Mouse (Mus musculus) stomach, postnatal 0 days (tissue): ENCODE measurements around the gene Gon4l. TPM values are rescaled to one million over a fixed set of nuclear protein-coding genes. Genes with fewer than 3 reads are reported as not detected.
"Not testable (repeated sequence)": the region's sequence is repeated elsewhere in the genome, so short reads cannot be mapped to it uniquely, and the experiment has no call there.

ENCODE experiments used
- ATAC-seq: fragments of 200-750 bp; cut with Nextera tagmentation; 2 replicates; pipeline ENCODE4 v1.8.0; 2017; ENCODE audit not compliant: low FRiP score, low TSS enrichment
- DNase-seq: peaks from one replicate; pipeline ENCODE4 v3.0.0-alpha.2; 2016; ENCODE audit warnings: low spot score
- H3K27ac ChIP-seq: fragments of 300-500 bp; sonication (generic); replicated peaks from 2 replicates; pipeline ENCODE4 v1.5.1; 2014; ENCODE audit warnings: mild to moderate bottlenecking, control low read depth
- H3K27me3 ChIP-seq: fragments of 300-500 bp; sonication (generic); 2 replicates; pipeline ENCODE4 v1.6.1; 2014; ENCODE audit warnings: low read length; ENCODE audit not compliant: control insufficient read depth, insufficient read depth
- H3K36me3 ChIP-seq: fragments of 300-500 bp; sonication (generic); 2 replicates; pipeline ENCODE4 v1.6.1; 2014; ENCODE audit warnings: low read length, mixed read lengths; ENCODE audit not compliant: control insufficient read depth, insufficient read depth
- H3K4me1 ChIP-seq: fragments of 300-500 bp; sonication (generic); replicated peaks from 2 replicates; pipeline ENCODE4 v1.6.1; 2014; ENCODE audit warnings: antibody characterized with exemption; ENCODE audit not compliant: control insufficient read depth, insufficient read depth
- H3K4me2 ChIP-seq: fragments of 300-500 bp; sonication (generic); replicated peaks from 2 replicates; pipeline ENCODE4 v1.6.1; 2014; ENCODE audit warnings: low read depth, mild to moderate bottlenecking, control low read depth, moderate library complexity
- H3K4me3 ChIP-seq: fragments of 300-500 bp; sonication (generic); 2 replicates; pipeline ENCODE4 v1.5.1; 2014; ENCODE audit warnings: low read depth, low read length, control low read depth
- H3K9ac ChIP-seq: fragments of 300-500 bp; sonication (generic); 2 replicates; pipeline ENCODE4 v1.6.1; 2014; ENCODE audit warnings: mild to moderate bottlenecking, low read length, control low read depth, mixed read lengths
- H3K9me3 ChIP-seq: fragments of 300-500 bp; sonication (generic); 2 replicates; pipeline ENCODE4 v1.6.1; 2016; ENCODE audit warnings: low read length; ENCODE audit not compliant: control insufficient read depth
- CTCF ChIP-seq: IDR thresholded peaks from 2 replicates; pipeline ENCODE4 v1.5.1; 2016; ENCODE audit warnings: antibody characterized with exemption, low read depth, mild to moderate bottlenecking, moderate library complexity
- EP300 ChIP-seq: optimal IDR thresholded peaks from 2 replicates; pipeline ENCODE3; 2016; ENCODE audit warnings: antibody characterized with exemption
- WGBS: fragments of 180-500 bp; shearing (Covaris S2); extraction: QIAGEN DNeasy Blood & Tissue Kit; methylation state at CpG from one replicate; pipeline ENCODE4 v1.1.7; 2014; 5-methylcytosine and 5-hydroxymethylcytosine counted together
- polyA plus RNA-seq: library from polyadenylated mRNA; unstranded; fragments of >200 nt; fragmentation: Nextera tagmentation; extraction: Ambion mirVana; gene quantifications from 2 replicates; pipeline ENCODE4 v1.2.1, GENCODE M21; 2015

Gon4l gene
- polyA plus RNA-seq, 1 experiment from 2014 or later: 2.8 TPM

DNA sequence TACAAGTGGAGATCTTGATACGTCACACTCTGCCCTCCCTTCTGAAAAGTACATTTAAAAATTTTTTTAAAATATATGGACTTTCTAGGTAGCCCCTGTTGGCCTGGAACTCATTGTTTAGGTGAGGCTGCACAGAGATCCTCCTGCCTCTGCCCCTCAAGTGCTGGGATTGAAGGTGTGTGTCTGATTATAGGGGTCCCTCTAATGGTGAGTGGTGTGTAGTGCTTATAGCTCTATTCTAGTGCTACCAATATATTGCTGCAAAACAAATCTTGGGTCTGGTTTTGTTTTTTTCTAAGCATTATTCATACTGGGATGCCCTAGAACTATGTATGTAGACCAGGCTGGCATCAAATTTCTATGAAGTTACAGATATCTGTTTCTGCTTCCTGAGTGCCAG is 9.3 kb upstream of the Gon4l start:
- no peak for DNase-seq
- no peak overlapping the region for H3K4me3 ChIP-seq
- 86% methylated on average over 1 of the region's 1 CpGs for WGBS

DNA sequence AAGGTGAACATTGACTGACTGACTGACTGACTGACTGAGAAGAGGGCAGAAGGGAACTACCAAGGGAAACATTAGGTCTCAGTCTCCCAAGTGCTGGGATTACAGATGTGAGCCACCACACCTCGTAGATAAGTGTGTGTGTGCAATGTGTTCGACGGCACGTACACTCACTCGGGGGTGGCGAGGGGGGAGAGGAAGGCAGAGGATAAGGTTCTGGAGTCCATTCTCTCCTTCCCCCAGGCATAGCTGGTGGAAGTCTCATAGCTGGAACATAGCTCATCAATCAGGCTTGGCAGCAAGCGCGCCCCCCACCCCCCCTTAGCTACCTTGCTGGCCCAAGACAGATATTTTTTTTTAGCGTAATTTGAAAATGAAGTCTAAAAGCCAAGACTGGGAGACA is 7.8 kb upstream of the Gon4l start:
- Histone ChIP-seq H3K9ac (no peak overlapping the region), H3K9me3 (no peaks in the 10 kb centered on the region), H3K27ac (no peak overlapping the region), H3K4me2 (no peak overlapping the region), H3K4me3 (no peak overlapping the region), H3K4me1 (no peaks in the 10 kb centered on the region), H3K36me3 (0 out of 2 replicates have a peak, but pooled peaks cover 6% of the 10 kb centered on the region), H3K27me3 (no peaks in the 10 kb centered on the region)
- DNase-seq (no peak), ATAC-seq (no peak)
- WGBS: 90% methylated on average over 9 of the region's 9 CpGs
- no peak for TF ChIP-seq CTCF
- TF ChIP-seq EP300: no peak

More for the DNA sequence above, 9.3 kb upstream of the Gon4l start:
- no peak overlapping the region for H3K9ac ChIP-seq
- ATAC-seq: no peak
- H3K27me3 ChIP-seq: no peaks in the 10 kb centered on the region
- H3K27ac ChIP-seq: no peak overlapping the region
- no peak overlapping the region for H3K4me2 ChIP-seq
- no peaks in the 10 kb centered on the region for H3K4me1 ChIP-seq
- TF ChIP-seq CTCF: no peak
- TF ChIP-seq EP300: no peak
- no peaks in the 10 kb centered on the region for H3K9me3 ChIP-seq
- 0 out of 2 replicates have a peak, but pooled peaks cover 6% of the 10 kb centered on the region for H3K36me3 ChIP-seq

DNA sequence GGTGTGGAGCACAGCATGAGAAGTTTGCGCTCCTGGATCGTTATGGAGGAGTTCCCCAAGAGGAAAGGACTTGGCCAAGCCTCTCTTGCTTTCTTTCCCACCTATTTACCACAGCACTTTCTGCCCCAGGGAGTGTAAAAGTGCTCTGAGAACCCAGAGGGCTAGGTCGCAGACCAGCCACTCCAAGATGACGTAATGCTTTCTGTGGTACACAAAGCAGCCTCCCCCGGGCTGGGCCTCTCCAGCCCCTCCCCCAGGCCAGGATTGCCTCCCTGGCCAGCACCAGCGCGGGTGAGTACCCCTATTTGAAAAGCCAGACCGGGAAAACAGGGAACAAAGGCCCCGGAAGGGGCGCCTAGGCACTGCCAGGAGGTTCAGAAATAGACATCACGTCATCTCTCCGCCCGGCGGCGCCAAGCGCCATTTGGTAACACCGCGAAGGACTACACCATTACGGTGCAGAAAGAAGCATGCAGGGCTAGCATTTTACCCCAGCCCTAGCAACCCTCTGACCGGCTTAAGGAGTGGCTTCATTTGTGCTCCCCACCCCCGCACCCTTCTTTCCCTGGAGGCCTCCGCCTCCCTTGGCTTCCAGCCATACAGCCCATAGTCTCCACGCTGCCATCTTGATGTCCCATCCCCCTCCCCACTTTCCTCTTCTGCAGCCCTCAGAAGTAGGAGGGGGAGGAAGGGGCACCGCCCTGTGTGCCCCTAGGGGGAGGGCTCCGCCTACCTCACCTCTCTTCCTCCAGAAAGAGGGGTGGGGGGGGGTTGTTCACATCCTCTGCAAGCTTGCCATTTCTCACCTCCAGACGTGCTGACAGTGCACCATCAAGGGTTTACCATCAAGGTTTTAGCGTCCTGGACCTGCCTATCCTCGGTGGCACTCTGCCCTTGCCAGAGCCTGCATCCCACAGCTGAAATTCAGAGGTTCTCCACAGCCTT is 3.6 kb upstream of the Gon4l start:
- WGBS: 16% methylated on average over 20 of the region's 28 CpGs
- H3K9me3 ChIP-seq, H3K27me3 ChIP-seq, H3K4me1 ChIP-seq, H3K36me3 ChIP-seq, H3K9ac ChIP-seq, H3K4me3 ChIP-seq: not testable (repeated sequence)
- peak overlapping the region; percentile 45 for H3K4me2 ChIP-seq
- 0 out of 2 replicates have a peak overlapping the region, but pooled peaks have one; percentile 35 for H3K27ac ChIP-seq
- ATAC-seq (peak; percentile 75), DNase-seq (peak; percentile 38)

DNA sequence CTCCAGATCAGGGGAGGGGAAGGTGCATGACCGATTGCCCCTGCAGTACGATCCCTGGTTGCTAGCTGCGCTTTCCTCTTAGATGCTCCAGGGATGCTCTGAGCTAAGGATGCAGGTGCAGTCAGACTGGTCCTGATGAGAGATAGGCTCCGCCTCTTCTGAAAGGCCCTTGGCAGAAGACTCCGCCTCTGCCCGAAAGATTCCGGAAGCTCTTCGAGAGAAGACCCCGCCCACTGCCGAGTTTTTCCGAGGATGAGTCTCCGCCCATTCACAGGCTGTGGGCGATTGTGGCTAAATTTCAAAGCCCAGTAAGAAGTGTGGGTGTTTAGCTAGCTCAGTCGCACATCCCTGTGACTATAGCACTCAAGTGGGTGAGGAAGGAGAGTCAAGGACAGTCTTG is 2.6 kb upstream of the Gon4l start:
- H3K4me2 ChIP-seq, H3K9ac ChIP-seq, H3K4me1 ChIP-seq, H3K27me3 ChIP-seq, H3K4me3 ChIP-seq, H3K9me3 ChIP-seq, H3K27ac ChIP-seq, H3K36me3 ChIP-seq: not testable (repeated sequence)
- peak; percentile 69 for DNase-seq
- WGBS: 8% methylated on average over 14 of the region's 14 CpGs
- ATAC-seq: peak; percentile 65

DNA sequence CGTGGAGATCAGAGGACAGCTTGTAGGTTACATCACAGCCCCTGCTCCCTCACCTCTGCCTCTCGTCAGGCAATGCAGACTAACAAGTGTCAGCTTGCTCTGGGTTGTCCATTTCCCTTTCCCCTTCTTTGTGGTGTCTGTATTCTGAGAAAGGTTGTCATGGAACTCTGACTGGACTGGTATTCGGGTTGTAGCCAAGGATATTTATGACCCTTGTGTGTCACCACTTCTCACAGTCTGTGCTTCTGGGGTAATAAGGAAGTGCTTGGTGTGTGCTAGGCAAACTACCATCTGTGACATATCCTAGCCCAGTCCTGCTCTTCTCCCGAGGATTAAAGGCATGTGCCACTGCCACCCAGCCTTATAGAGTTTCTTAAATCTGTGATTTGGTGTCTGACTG is 14.1 kb downstream of the Gon4l start:
- no peak overlapping the region for H3K27ac ChIP-seq
- H3K9ac ChIP-seq: no peak overlapping the region
- ATAC-seq: no peak
- no peaks in the 10 kb centered on the region for H3K4me1 ChIP-seq
- WGBS: 80% methylated on average over 4 of the region's 4 CpGs
- TF ChIP-seq CTCF: no peak
- TF ChIP-seq EP300: no peak
- no peaks in the 10 kb centered on the region for H3K9me3 ChIP-seq
- H3K4me2 ChIP-seq: no peak overlapping the region
- DNase-seq: no peak
- H3K36me3 ChIP-seq: peaks cover 6% of the 10 kb centered on the region; the same call in 1 of the 2 replicates
- H3K4me3 ChIP-seq: no peak overlapping the region
- H3K27me3 ChIP-seq: no peaks in the 10 kb centered on the region

DNA sequence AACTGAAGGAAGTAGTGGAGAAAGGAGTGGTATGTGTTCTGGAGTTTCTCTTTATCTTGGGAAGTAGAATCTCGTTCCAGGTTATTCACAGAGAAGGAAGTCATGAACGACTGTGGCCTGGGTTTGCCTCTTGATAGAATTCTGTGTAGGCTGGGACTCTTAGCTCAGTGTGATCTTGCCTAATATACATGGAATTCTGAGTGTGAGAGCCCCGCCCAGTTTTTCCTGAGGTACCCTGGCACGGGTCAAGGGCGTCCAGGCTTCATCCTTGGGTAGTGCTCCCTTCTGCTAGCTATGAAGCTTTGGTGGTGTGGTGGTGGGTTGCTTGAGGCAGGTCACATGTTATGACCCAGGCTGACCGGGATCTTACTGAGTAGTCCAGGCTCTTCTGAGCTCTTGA is 20.8 kb downstream of the Gon4l start:
- no peak for TF ChIP-seq CTCF
- TF ChIP-seq EP300: no peak
- H3K27me3 ChIP-seq: no peaks in the 10 kb centered on the region
- DNase-seq (no peak), ATAC-seq (no peak)
- WGBS: 76% methylated on average over 6 of the region's 6 CpGs
- no peak overlapping the region for H3K9ac ChIP-seq
- no peaks in the 10 kb centered on the region for H3K9me3 ChIP-seq
- H3K27ac ChIP-seq: no peak overlapping the region
- H3K4me2 ChIP-seq: no peak overlapping the region
- no peaks in the 10 kb centered on the region for H3K4me1 ChIP-seq
- H3K36me3 ChIP-seq: peaks cover 19% of the 10 kb centered on the region
- no peak overlapping the region for H3K4me3 ChIP-seq
